Mouse (Mus musculus): ENCODE measurements around the gene 4931417E11Rik. TPM values are rescaled to one million over a fixed set of nuclear protein-coding genes. Genes with fewer than 3 reads are reported as not detected.

The 4931417E11Rik gene
- total RNA-seq, 1 experiment = not detected

DNA sequence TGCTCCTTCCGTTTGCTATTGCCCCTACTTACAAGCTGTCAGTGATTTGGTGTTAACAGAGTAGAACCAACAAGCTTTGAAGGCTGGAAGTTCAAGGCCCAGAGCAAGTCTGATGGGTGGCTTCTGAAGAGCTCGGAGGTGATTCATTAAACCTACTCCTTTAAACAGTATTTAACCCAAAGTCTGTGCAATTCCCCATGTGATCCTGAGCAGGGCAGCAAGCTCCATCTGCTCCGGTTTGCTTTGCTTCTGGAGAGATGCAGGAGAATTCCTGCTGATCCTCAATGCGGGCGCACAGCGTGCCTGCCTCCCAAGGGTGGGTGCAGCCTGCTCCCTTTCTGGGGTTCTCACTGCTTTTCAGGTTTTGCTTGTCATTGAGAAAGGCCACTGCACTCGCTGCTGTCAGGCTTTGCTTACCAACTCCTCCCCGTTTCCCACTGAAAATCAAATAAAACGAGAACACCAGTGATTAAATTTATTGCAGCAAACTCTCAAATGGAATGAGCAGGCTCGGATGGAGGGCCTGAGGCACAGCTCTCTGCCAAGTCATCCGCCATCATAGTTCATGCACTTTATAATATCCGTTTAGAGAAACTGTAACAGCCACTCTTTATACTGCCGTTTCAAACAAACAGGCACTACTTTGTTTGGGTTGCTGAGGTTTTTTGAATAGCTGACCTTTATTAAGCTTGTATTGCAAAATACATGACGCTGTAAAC is 40.7 kb downstream of the 4931417E11Rik start:
- Histone ChIP-seq H3K9me3 (ENCODE audit: control insufficient read depth, insufficient read depth, low read depth, low read length) (no peaks in the 10 kb centered on the region), H3K4me3 (ENCODE audit: insufficient read depth in 1 of 2, low read depth in 1 of 2, low read length in 2 of 2, poor library complexity in 1 of 2, severe bottlenecking in 1 of 2) (no peak overlapping the region), H3K4me1 (ENCODE audit: control insufficient read depth in 2 of 2, insufficient read depth in 2 of 2, low read length in 2 of 2, poor library complexity in 1 of 2) (no peaks in the 10 kb centered on the region), H3K27ac (ENCODE audit: insufficient read depth, low read depth, low read length, poor library complexity, severe bottlenecking) (no peak overlapping the region), H3K9ac (ENCODE audit: insufficient read depth, low read depth, low read length, poor library complexity, severe bottlenecking) (no peak overlapping the region), H3K36me3 (ENCODE audit: control insufficient read depth, insufficient read depth, low read length, poor library complexity, severe bottlenecking) (no peaks in the 10 kb centered on the region)
- DNase-seq (ENCODE audit: low read depth, low spot score) = no peak
- in situ Hi-C loops (cut with MboI; ENCODE audit: low sequenced_read_pairs in 2 of 2, unreplicated experiment in 2 of 2) = no loop called here
- TF ChIP-seq HCFC1 (IDR thresholded peaks at IDR 0.05; ENCODE audit: borderline replicate concordance, insufficient read depth, low read length) = no peak
- no peak for TF ChIP-seq ZNF384 (IDR thresholded peaks at IDR 0.05; ENCODE audit: low read depth, low read length)
- TF ChIP-seq CHD2 (IDR thresholded peaks at IDR 0.05; ENCODE audit: low read depth, low read length) = no peak
- no peak for TF ChIP-seq MAFK (IDR thresholded peaks at IDR 0.05; ENCODE audit: insufficient read depth, low read depth, low read length)
- TF ChIP-seq ZC3H11A (IDR thresholded peaks at IDR 0.05; ENCODE audit: borderline replicate concordance, low read depth, low read length) = no peak

DNA sequence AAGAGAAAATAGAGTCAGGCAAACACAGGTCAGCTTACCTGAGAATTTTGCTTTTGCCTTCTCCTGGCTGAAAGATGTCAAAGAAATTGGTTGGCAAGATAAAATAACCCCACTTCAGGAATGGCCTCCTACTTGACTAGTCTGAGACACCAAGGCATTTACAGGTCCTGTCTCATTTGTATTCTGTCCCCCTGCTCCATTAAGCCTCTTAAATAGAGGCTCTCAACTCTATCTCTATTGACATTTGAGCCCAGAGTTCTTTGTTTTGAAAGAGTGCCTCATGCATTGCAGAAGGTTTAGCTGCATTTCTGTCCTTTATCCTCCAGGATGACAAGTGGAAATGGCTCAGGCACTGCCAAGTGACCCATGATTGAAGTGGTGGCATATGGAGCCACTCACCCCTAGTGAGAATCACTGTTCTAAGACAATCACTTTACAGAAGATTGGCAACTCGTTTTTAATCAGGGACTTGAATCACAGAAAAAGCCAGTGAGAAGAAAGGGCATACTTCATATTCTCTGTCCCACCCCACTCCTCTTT is 42.1 kb downstream of the 4931417E11Rik start:
- Histone ChIP-seq H3K4me1 (ENCODE audit: control insufficient read depth in 2 of 2, insufficient read depth in 2 of 2, low read length in 2 of 2, poor library complexity in 1 of 2) (no peaks in the 10 kb centered on the region), H3K9me3 (ENCODE audit: control insufficient read depth, insufficient read depth, low read depth, low read length) (no peaks in the 10 kb centered on the region), H3K4me3 (ENCODE audit: insufficient read depth in 1 of 2, low read depth in 1 of 2, low read length in 2 of 2, poor library complexity in 1 of 2, severe bottlenecking in 1 of 2) (no peak overlapping the region), H3K9ac (ENCODE audit: insufficient read depth, low read depth, low read length, poor library complexity, severe bottlenecking) (no peak overlapping the region), H3K36me3 (ENCODE audit: control insufficient read depth, insufficient read depth, low read length, poor library complexity, severe bottlenecking) (no peaks in the 10 kb centered on the region), H3K27ac (ENCODE audit: insufficient read depth, low read depth, low read length, poor library complexity, severe bottlenecking) (no peak overlapping the region)
- in situ Hi-C loops (cut with MboI; ENCODE audit: low sequenced_read_pairs in 2 of 2, unreplicated experiment in 2 of 2) = no loop called here
- TF ChIP-seq MAFK (IDR thresholded peaks at IDR 0.05; ENCODE audit: insufficient read depth, low read depth, low read length) = no peak
- TF ChIP-seq ZNF384 (IDR thresholded peaks at IDR 0.05; ENCODE audit: low read depth, low read length) = no peak
- no peak for TF ChIP-seq ZC3H11A (IDR thresholded peaks at IDR 0.05; ENCODE audit: borderline replicate concordance, low read depth, low read length)
- DNase-seq (ENCODE audit: low read depth, low spot score) = no peak

Other genes with a start within 250 kb of the 4931417E11Rik start
- 0.53 and 0.54 TPM in 2 replicates for gene Dnah6, start 248.0 kb downstream of the 4931417E11Rik start, total RNA-seq (2012; rRNA removed)
- 61.5 and 99.7 TPM in 2 replicates for gene Suclg1, start 221.3 kb downstream of the 4931417E11Rik start, total RNA-seq (2012; rRNA removed)

Measured in ES-E14 (cell line).